8 mouse cellular contexts compared by ENCODE assay signal in the genomic region with DNA sequence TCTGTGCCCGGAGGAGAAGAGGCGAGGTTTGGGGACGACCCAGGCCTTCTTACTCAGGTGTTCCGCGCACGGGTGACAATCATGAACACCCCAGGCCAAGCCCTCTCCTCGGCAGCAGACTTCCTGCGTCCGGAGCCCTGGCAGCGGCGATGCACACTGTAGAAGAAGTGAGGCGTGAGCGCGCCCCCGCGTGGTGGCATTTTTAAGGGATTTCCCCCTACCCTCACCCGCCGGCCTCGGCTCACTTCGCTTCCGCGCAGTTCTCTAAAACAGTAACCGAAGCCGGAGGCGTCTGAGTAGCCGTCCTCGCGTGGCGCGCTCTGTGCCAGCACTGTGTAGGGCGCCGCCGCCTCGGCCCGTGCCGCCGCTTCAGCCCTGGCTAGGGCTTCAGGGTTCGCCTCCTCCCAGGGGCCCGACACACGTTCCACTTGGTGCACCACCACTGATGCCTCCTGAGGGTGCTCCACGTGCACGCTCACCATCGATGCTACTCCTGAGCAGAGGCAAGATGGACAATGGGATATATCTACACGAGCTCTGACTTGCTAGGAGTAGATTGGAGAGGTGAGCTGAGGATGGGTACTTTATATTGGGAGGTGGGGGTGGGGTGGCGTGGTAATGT. TPM values are rescaled to one million over a fixed set of nuclear protein-coding genes. Genes with fewer than 3 reads are reported as not detected.
A peak's percentile ranks its signal among the peaks of the same experiment; 100 is the strongest.
DNase-seq lines count a peak whose midpoint lies in the region; ATAC-seq and TF ChIP-seq lines count a peak whose summit lies in the region.

No protein-coding gene starts in this region.

- H3K4me1 ChIP-seq in ES-E14 (ENCODE audit: control insufficient read depth in 2 of 2, insufficient read depth in 2 of 2, low read length in 2 of 2, poor library complexity in 1 of 2) = peaks cover 16 to 31% of the 10 kb centered on the region in 2 experiments; a peak in 3 of 4 replicates
- peaks cover 47% of the 10 kb centered on the region for H3K4me1 ChIP-seq in hindbrain, embryonic 12.5 days

- peaks cover 99% of the 10 kb centered on the region for H3K27me3 ChIP-seq in hindbrain, embryonic 12.5 days

- peak overlapping the region; percentile 69 to 76 for H3K4me3 ChIP-seq in ES-E14 (ENCODE audit: insufficient read depth in 1 of 2, low read depth in 1 of 2, low read length in 2 of 2, poor library complexity in 1 of 2, severe bottlenecking in 1 of 2)
- H3K4me3 ChIP-seq in hindbrain, embryonic 12.5 days = peak overlapping the region; percentile 22

- 4% methylated on average over 45 of the region's 45 CpGs for WGBS in hindbrain, embryonic 12.5 days

- no peak for ATAC-seq in hindbrain, embryonic 12.5 days (ENCODE audit: low FRiP score)

- peaks cover 11% of the 10 kb centered on the region for H3K36me3 ChIP-seq in ES-E14 (ENCODE audit: control insufficient read depth, insufficient read depth, low read length, poor library complexity, severe bottlenecking)
- no peaks in the 10 kb centered on the region for H3K36me3 ChIP-seq in hindbrain, embryonic 12.5 days

- H3K9me3 ChIP-seq in ES-E14 (ENCODE audit: control insufficient read depth, insufficient read depth, low read depth, low read length) = no peaks in the 10 kb centered on the region
- H3K9me3 ChIP-seq in hindbrain, embryonic 12.5 days (replicated peaks) = no peaks in the 10 kb centered on the region; the same call in 1 of the 2 replicates

- DNase-seq in ES-E14 (ENCODE audit: low read depth, low spot score) = no peak
- DNase-seq in cerebellum, adult 18-20 months = peak; percentile 80 to 88
- DNase-seq in forelimb bud, embryonic 11.5 days (ENCODE audit: low read depth, low spot score) = peak; percentile 79
- peak; percentile 77 to 79 for DNase-seq in layer of hippocampus, postnatal 14 days (ENCODE audit: low spot score in 2 of 2)
- DNase-seq in lung, postnatal 25 days (ENCODE audit: low spot score) = peak; percentile 89
- peak; percentile 93 for DNase-seq in retina, embryonic 14.5 days (ENCODE audit: low spot score)
- DNase-seq in thymus, postnatal 4 days = peak; percentile 96

- H3K4me2 ChIP-seq in hindbrain, embryonic 12.5 days (replicated peaks) = peak overlapping the region; percentile 47

- in situ Hi-C loops in ES-E14 (cut with MboI; ENCODE audit: low sequenced_read_pairs in 2 of 2, unreplicated experiment in 2 of 2) = no loop called here

- peak overlapping the region; percentile 59; the same call in 1 of the 2 replicates for H3K27ac ChIP-seq in ES-E14 (ENCODE audit: insufficient read depth, low read depth, low read length, poor library complexity, severe bottlenecking)
- H3K27ac ChIP-seq in hindbrain, embryonic 12.5 days = no peak overlapping the region

- peak overlapping the region; percentile 92 for H3K9ac ChIP-seq in ES-E14 (ENCODE audit: insufficient read depth, low read depth, low read length, poor library complexity, severe bottlenecking)
- no peak overlapping the region for H3K9ac ChIP-seq in hindbrain, embryonic 12.5 days

TF ChIP-seq in ES-E14, 5 proteins besides CTCF, POLR2A, EP300 and RAD21:
- TF ChIP-seq ZC3H11A (IDR thresholded peaks at IDR 0.05; ENCODE audit: borderline replicate concordance, low read depth, low read length) = peak; percentile 22; the same call in 1 of the 2 replicates
- TF ChIP-seq CHD2 (IDR thresholded peaks at IDR 0.05; ENCODE audit: low read depth, low read length) = no peak
- TF ChIP-seq MAFK (IDR thresholded peaks at IDR 0.05; ENCODE audit: insufficient read depth, low read depth, low read length) = no peak
- no peak for TF ChIP-seq HCFC1 (IDR thresholded peaks at IDR 0.05; ENCODE audit: borderline replicate concordance, insufficient read depth, low read length)
TF ChIP-seq in ES-E14: peak in this region for 1.

RNA-seq across cellular contexts. Expression of gene Ltbp4, which starts 8.1 kb away (rescaled TPM):
- total RNA-seq in ES-E14 (2012; rRNA removed) = 65.8 and 114 TPM in 2 replicates
- polyA plus RNA-seq in hindbrain, embryonic 12.5 days (2016; fragmentation: Nextera tagmentation; extraction: Ambion mirVana) = 8.7 and 8.9 TPM in 2 replicates
- 10 to 100 TPM; 55.0 to 55.3 TPM for total RNA-seq in layer of hippocampus, postnatal 14 days (2021)

RNA-seq across cellular contexts. Expression of gene Shkbp1, which starts 26.4 kb away (rescaled TPM):
- 28.8 and 45.5 TPM in 2 replicates for total RNA-seq in ES-E14 (2012; rRNA removed)
- 72.4 and 76.2 TPM in 2 replicates for polyA plus RNA-seq in hindbrain, embryonic 12.5 days (2016; fragmentation: Nextera tagmentation; extraction: Ambion mirVana)
- 10 to 100 TPM; 24.7 to 26.2 TPM for total RNA-seq in layer of hippocampus, postnatal 14 days (2021)

RNA-seq across cellular contexts. Expression of gene Gm20479, which starts 27.8 kb away (rescaled TPM):
- total RNA-seq in ES-E14 (2012; rRNA removed) = 1.4 and 1.5 TPM in 2 replicates
- polyA plus RNA-seq in hindbrain, embryonic 12.5 days (2016; fragmentation: Nextera tagmentation; extraction: Ambion mirVana) = 0.43 and 0.59 TPM in 2 replicates
- total RNA-seq in layer of hippocampus, postnatal 14 days (2021) = not detected
